Comparison of ENCODE assay signal across 10 mouse cellular contexts in the genomic region with DNA sequence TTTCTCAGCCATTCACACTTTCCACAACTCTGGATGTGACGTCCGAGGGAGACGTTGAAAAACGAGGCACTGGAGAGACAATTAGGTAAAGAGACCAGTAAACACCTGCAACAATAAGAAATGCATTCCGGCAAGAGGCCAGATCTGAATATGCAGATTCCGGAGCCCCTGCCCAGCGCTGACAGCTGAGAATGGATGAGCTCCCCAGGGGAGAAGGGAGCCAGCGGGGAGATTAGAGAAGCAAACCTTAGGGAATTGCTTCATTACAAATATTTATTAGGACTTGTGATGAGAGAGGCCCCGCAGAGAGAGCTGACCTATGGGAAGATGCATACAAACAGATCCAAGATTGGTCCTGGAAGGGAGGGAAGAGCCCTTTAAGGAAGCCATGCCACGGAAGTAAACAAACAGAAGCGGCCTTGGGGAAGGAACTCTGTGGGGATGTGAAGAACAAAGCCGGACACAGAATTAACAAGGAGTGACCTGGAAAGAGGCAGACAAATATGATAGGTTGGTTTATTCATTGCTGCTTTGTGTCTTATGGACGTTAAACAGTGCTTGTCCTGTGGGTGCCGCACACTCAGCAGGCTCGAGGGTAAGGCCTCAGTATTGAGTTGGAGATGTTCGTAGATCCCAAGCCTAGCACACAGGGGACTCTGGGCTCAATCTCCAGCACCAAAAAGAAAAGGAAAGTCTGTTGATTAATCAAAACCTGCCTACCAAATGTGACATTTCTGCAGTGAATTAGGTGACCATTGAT.
DNase-seq lines count a peak whose midpoint lies in the region; ATAC-seq lines count a peak whose summit lies in the region.
"Had no signal": no experiment of that assay in that cellular context is flagged by ENCODE, and none has a peak within 500 bp of the region (broad histone marks: within the 10 kb centered on the region; RNA-seq: fewer than 3 reads in every experiment).

No protein-coding gene starts in this region.

- no peaks in the 10 kb centered on the region for H3K9me3 ChIP-seq in kidney, embryonic 16.5 days (ENCODE audit: low read length)
- no peaks in the 10 kb centered on the region for H3K9me3 ChIP-seq in embryonic facial prominence, embryonic 14.5 days (ENCODE audit: control insufficient read depth, low read length)
- no peaks in the 10 kb centered on the region for H3K9me3 ChIP-seq in hindbrain, embryonic 14.5 days (ENCODE audit: control insufficient read depth, low read length)
- H3K9me3 ChIP-seq in midbrain, embryonic 16.5 days (replicated peaks; ENCODE audit: control insufficient read depth, low read length, poor library complexity, severe bottlenecking) = no peaks in the 10 kb centered on the region
- H3K9me3 ChIP-seq: liver, embryonic 15.5 days had no signal

- no peak overlapping the region for H3K27ac ChIP-seq in kidney, embryonic 16.5 days (ENCODE audit: low read length)
- no peak overlapping the region for H3K27ac ChIP-seq in embryonic facial prominence, embryonic 14.5 days (replicated peaks; ENCODE audit: low read depth, low read length)
- no peak overlapping the region for H3K27ac ChIP-seq in hindbrain, embryonic 14.5 days
- no peak overlapping the region for H3K27ac ChIP-seq in midbrain, embryonic 16.5 days (ENCODE audit: low read length)
- H3K27ac ChIP-seq: liver, embryonic 15.5 days had no signal

- H3K4me2 ChIP-seq in kidney, embryonic 16.5 days (replicated peaks; ENCODE audit: low read depth, low read length) = peak overlapping the region; percentile 42
- H3K4me2 ChIP-seq in embryonic facial prominence, embryonic 14.5 days (ENCODE audit: low read depth, low read length) = peak overlapping the region; percentile 7; the same call in 1 of the 2 replicates
- peak overlapping the region; percentile 44 for H3K4me2 ChIP-seq in hindbrain, embryonic 14.5 days (replicated peaks)
- H3K4me2 ChIP-seq in midbrain, embryonic 16.5 days (ENCODE audit: low read length) = peak overlapping the region; percentile 48
- H3K4me2 ChIP-seq: liver, embryonic 15.5 days had no signal

- H3K4me1 ChIP-seq in kidney, embryonic 16.5 days (ENCODE audit: insufficient read depth, low read length) = peaks cover 18% of the 10 kb centered on the region
- H3K4me1 ChIP-seq in embryonic facial prominence, embryonic 14.5 days (ENCODE audit: control insufficient read depth, insufficient read depth, low read length) = peaks cover 7% of the 10 kb centered on the region; the same call in 1 of the 2 replicates
- H3K4me1 ChIP-seq in hindbrain, embryonic 14.5 days (replicated peaks; ENCODE audit: control insufficient read depth, insufficient read depth, low read length) = peaks cover 13% of the 10 kb centered on the region
- H3K4me1 ChIP-seq in midbrain, embryonic 16.5 days (ENCODE audit: control insufficient read depth, insufficient read depth, low read length) = peaks cover 8% of the 10 kb centered on the region
- H3K4me1 ChIP-seq: liver, embryonic 15.5 days had no signal

- intact Hi-C loops in gastrocnemius, postnatal 14 days (cut with DNase I; ENCODE audit: low total_unique reads) = no loop called here

- peak overlapping the region; percentile 20 for H3K4me3 ChIP-seq in kidney, embryonic 16.5 days (ENCODE audit: low read length)
- H3K4me3 ChIP-seq in embryonic facial prominence, embryonic 14.5 days (ENCODE audit: low read depth, low read length) = no peak overlapping the region
- H3K4me3 ChIP-seq in hindbrain, embryonic 14.5 days (replicated peaks; ENCODE audit: low read length) = peak overlapping the region; percentile 9
- peak overlapping the region; percentile 15; the same call in 1 of the 2 replicates for H3K4me3 ChIP-seq in midbrain, embryonic 16.5 days (ENCODE audit: low read depth, low read length)
- H3K4me3 ChIP-seq: liver, embryonic 15.5 days had no signal

- no peaks in the 10 kb centered on the region for H3K36me3 ChIP-seq in kidney, embryonic 16.5 days (ENCODE audit: insufficient read depth, low read length)
- no peaks in the 10 kb centered on the region for H3K36me3 ChIP-seq in embryonic facial prominence, embryonic 14.5 days (ENCODE audit: control insufficient read depth, insufficient read depth, low read length)
- no peaks in the 10 kb centered on the region for H3K36me3 ChIP-seq in hindbrain, embryonic 14.5 days (replicated peaks; ENCODE audit: control insufficient read depth, insufficient read depth)
- no peaks in the 10 kb centered on the region for H3K36me3 ChIP-seq in midbrain, embryonic 16.5 days (ENCODE audit: control insufficient read depth, insufficient read depth, low read length)
- H3K36me3 ChIP-seq: liver, embryonic 15.5 days had no signal

- no peak for DNase-seq in kidney, adult 9 months
- DNase-seq in embryonic facial prominence, embryonic 14.5 days (ENCODE audit: low spot score) = no peak
- DNase-seq in hindbrain, embryonic 14.5 days (ENCODE audit: low spot score) = no peak
- DNase-seq in MN1 (ENCODE audit: low spot score) = no peak
- no peak for DNase-seq in ovary, postnatal 14 days (ENCODE audit: low spot score)
- DNase-seq in gastrocnemius, postnatal 14 days = no peak
- DNase-seq: right cerebral cortex, postnatal 25 days had no signal

- H3K9ac ChIP-seq in kidney, embryonic 16.5 days (replicated peaks; ENCODE audit: low read length) = 0 out of 2 replicates have a peak overlapping the region, but pooled peaks have one; percentile 17
- H3K9ac ChIP-seq in embryonic facial prominence, embryonic 14.5 days (ENCODE audit: low read depth, low read length) = no peak overlapping the region
- H3K9ac ChIP-seq in hindbrain, embryonic 14.5 days = peak overlapping the region; percentile 29; the same call in 1 of the 2 replicates
- no peak overlapping the region for H3K9ac ChIP-seq in midbrain, embryonic 16.5 days (ENCODE audit: low read depth, low read length)
- H3K9ac ChIP-seq: liver, embryonic 15.5 days had no signal

- 10% methylated on average over 16 of the region's 16 CpGs for WGBS in kidney, embryonic 16.5 days
- 13% methylated on average over 16 of the region's 16 CpGs for WGBS in embryonic facial prominence, embryonic 14.5 days
- 4% methylated on average over 16 of the region's 16 CpGs for WGBS in hindbrain, embryonic 14.5 days
- WGBS in midbrain, embryonic 16.5 days = 5% methylated on average over 16 of the region's 16 CpGs

- ATAC-seq in kidney, embryonic 16.5 days (ENCODE audit: low FRiP score, low TSS enrichment) = 0 out of 2 replicates have a peak, but pooled peaks have one; percentile 46
- peak; percentile 12; the same call in 1 of the 2 replicates for ATAC-seq in embryonic facial prominence, embryonic 14.5 days (ENCODE audit: low read depth)
- peak; percentile 62; the same call in 1 of the 2 replicates for ATAC-seq in hindbrain, embryonic 14.5 days (ENCODE audit: low FRiP score)
- peak; percentile 19; the same call in 1 of the 2 replicates for ATAC-seq in midbrain, embryonic 16.5 days

- no peaks in the 10 kb centered on the region for H3K27me3 ChIP-seq in kidney, embryonic 16.5 days (ENCODE audit: insufficient read depth, low read length)
- peaks cover 3% of the 10 kb centered on the region; the same call in 1 of the 2 replicates for H3K27me3 ChIP-seq in embryonic facial prominence, embryonic 14.5 days (replicated peaks; ENCODE audit: control insufficient read depth, insufficient read depth, low read length)
- H3K27me3 ChIP-seq in hindbrain, embryonic 14.5 days (ENCODE audit: control insufficient read depth, insufficient read depth, low read length) = no peaks in the 10 kb centered on the region
- no peaks in the 10 kb centered on the region for H3K27me3 ChIP-seq in midbrain, embryonic 16.5 days (ENCODE audit: control insufficient read depth, insufficient read depth, low read depth, low read length)

Comparison
In these comparisons a context has a peak if more than half of its experiments do, and no peak if none do; other contexts are left out.
1. ATAC-seq: peak in every context shown above with its lines; median percentile 62 in hindbrain, embryonic 14.5 days; 46 in kidney, embryonic 16.5 days; 19 in midbrain, embryonic 16.5 days; 12 in embryonic facial prominence, embryonic 14.5 days.
2. H3K9ac ChIP-seq: peak in kidney, embryonic 16.5 days (single experiment) and hindbrain, embryonic 14.5 days (single experiment); none in embryonic facial prominence, embryonic 14.5 days (single experiment) and midbrain, embryonic 16.5 days (single experiment).
3. Peak in every context shown above with its lines, with median percentiles within 50 percentile points of each other: H3K4me2 ChIP-seq.